16 mouse cellular contexts compared by ENCODE assay signal in the genomic region with DNA sequence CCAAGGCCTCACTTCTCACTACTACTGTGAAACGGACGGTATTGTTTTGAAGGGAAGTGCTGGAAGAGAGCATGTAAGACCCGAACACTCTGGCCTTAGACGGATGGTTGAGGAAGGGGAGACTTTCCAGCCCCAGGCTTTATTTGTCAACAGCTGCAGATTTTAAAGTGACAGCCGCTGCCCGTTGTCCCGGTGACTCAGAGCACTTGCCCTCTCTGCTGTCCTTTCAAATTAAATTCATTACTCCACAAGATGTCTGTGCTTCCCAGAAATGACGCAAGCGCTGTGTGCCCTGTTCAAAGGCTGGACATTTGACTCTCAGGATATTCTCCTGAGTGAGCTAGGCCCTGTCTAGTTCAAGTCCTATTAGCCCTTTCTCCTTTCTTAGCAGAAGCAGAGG. TPM values are rescaled to one million over a fixed set of nuclear protein-coding genes. Genes with fewer than 3 reads are reported as not detected.
DNase-seq lines count a peak whose midpoint lies in the region; ATAC-seq and TF ChIP-seq lines count a peak whose summit lies in the region.
"Had no signal": no experiment of that assay in that cellular context is flagged by ENCODE, and none has a peak within 500 bp of the region (broad histone marks: within the 10 kb centered on the region; RNA-seq: fewer than 3 reads in every experiment).

No protein-coding gene starts in this region.

- no peaks in the 10 kb centered on the region for H3K36me3 ChIP-seq in lung, postnatal 0 days (ENCODE audit: insufficient read depth, low read length)
- H3K36me3 ChIP-seq: heart, embryonic 10.5 days; kidney, embryonic 15.5 days; neural tube, embryonic 13.5 days had no signal

- no peak overlapping the region for H3K27ac ChIP-seq in lung, postnatal 0 days (ENCODE audit: low read length)
- H3K27ac ChIP-seq: heart, embryonic 10.5 days; kidney, embryonic 15.5 days; neural tube, embryonic 13.5 days had no signal

- no peaks in the 10 kb centered on the region for H3K4me1 ChIP-seq in lung, postnatal 0 days (ENCODE audit: insufficient read depth, low read depth, low read length)
- H3K4me1 ChIP-seq: heart, embryonic 10.5 days; kidney, embryonic 15.5 days; neural tube, embryonic 13.5 days had no signal

- TF ChIP-seq CTCF in lung, postnatal 0 days (IDR thresholded peaks at IDR 0.05) = no peak

- H3K4me3 ChIP-seq in lung, postnatal 0 days (ENCODE audit: low read depth, low read length) = no peak overlapping the region
- H3K4me3 ChIP-seq: heart, embryonic 10.5 days; kidney, embryonic 15.5 days; megakaryocyte, embryonic 14.5 days; neural tube, embryonic 13.5 days had no signal

- H3K27me3 ChIP-seq in lung, postnatal 0 days (replicated peaks; ENCODE audit: insufficient read depth, low read length) = 0 out of 2 replicates have a peak, but pooled peaks cover 6% of the 10 kb centered on the region

- no peak for ATAC-seq in lung, postnatal 0 days
- ATAC-seq in activated CD4-positive, CD25-positive, alpha-beta regulatory T cell, adult 4 months = no peak

- no peaks in the 10 kb centered on the region for H3K9me3 ChIP-seq in lung, postnatal 0 days (ENCODE audit: low read length)
- H3K9me3 ChIP-seq: heart, embryonic 10.5 days; kidney, embryonic 15.5 days; megakaryocyte, embryonic 14.5 days; neural tube, embryonic 13.5 days had no signal

- H3K4me2 ChIP-seq in lung, postnatal 0 days (replicated peaks; ENCODE audit: low read depth, low read length) = no peak overlapping the region
- H3K4me2 ChIP-seq: kidney, embryonic 15.5 days; liver, embryonic 11.5 days; lung, embryonic 14.5 days; neural tube, embryonic 13.5 days had no signal

- 65% methylated on average over 9 of the region's 9 CpGs for WGBS in lung, postnatal 0 days

- H3K9ac ChIP-seq in lung, postnatal 0 days (replicated peaks; ENCODE audit: low read depth) = no peak overlapping the region
- H3K9ac ChIP-seq: kidney, embryonic 15.5 days; lung, embryonic 14.5 days; neural tube, embryonic 13.5 days had no signal

- peak; percentile 6 for DNase-seq in embryo, embryonic 10 days (ENCODE audit: low spot score)
- no peak for DNase-seq in embryo, embryonic 10.5 days (ENCODE audit: low spot score)
- peak; percentile 9 for DNase-seq in lung, postnatal 0 days (ENCODE audit: low spot score)
- no peak for DNase-seq in lung, postnatal 25 days (ENCODE audit: low spot score)
- peak; percentile 62 for DNase-seq in adrenal gland, postnatal 14 days
- DNase-seq in retina, postnatal 1 day = peak; percentile 77
- no peak for DNase-seq in layer of hippocampus, postnatal 10 days (ENCODE audit: low spot score in 2 of 2)
- DNase-seq: cerebellum, adult 18-20 months; gastrocnemius, postnatal 25 days; lung, embryonic 14.5 days had no signal

- TF ChIP-seq EP300 in lung, postnatal 0 days (IDR thresholded peaks at IDR 0.05) = no peak

RNA-seq across cellular contexts. Expression of gene Prune2, which starts 5.9 kb away (rescaled TPM):
- polyA plus RNA-seq in lung, postnatal 0 days (2015; fragmentation: Nextera tagmentation; extraction: Ambion mirVana) = 0.73 and 0.76 TPM in 2 replicates
- total RNA-seq in adrenal gland, postnatal 14 days (2021) = 17.4 and 17.5 TPM in 2 replicates
- polyA plus RNA-seq in activated CD4-positive, CD25-positive, alpha-beta regulatory T cell, adult 4 months (2017; shearing (Covaris generic)) = under 1 TPM in 1 of 2 experiments, not detected in 1; 0.37 TPM
- 10 to 100 TPM; 41.3 to 41.6 TPM for total RNA-seq in layer of hippocampus, postnatal 10 days (2021)

Comparison
In these comparisons a context has a peak if more than half of its experiments do, and no peak if none do; other contexts are left out.
1. DNase-seq: peak in embryo, embryonic 10 days (single experiment), lung, postnatal 0 days (single experiment), adrenal gland, postnatal 14 days (single experiment) and retina, postnatal 1 day (single experiment); none in embryo, embryonic 10.5 days (single experiment), lung, postnatal 25 days (single experiment) and layer of hippocampus, postnatal 10 days (0 of 2).